Mouse (Mus musculus) intestine, embryonic 16.5 days (tissue): Measurements from ENCODE around the gene Iqgap3. TPM values are rescaled to one million over a fixed set of nuclear protein-coding genes. Genes with fewer than 3 reads are reported as not detected.
A peak's percentile ranks its signal among the peaks of the same experiment; 100 is the strongest.

Experiments used
- ATAC-seq: fragments of 200-750 bp; cut with Nextera tagmentation; 2 replicates; pipeline ENCODE4 v1.8.0; 2017; ENCODE audit warnings: moderate TSS enrichment, moderate library complexity
- H3K27ac ChIP-seq: fragments of 300-500 bp; sonication (generic); 2 replicates; pipeline ENCODE4 v1.5.1; 2014; ENCODE audit warnings: mild to moderate bottlenecking, low read length
- H3K27me3 ChIP-seq: fragments of 300-500 bp; sonication (generic); replicated peaks from 2 replicates; pipeline ENCODE4 v1.6.1; 2014; ENCODE audit warnings: low read length, control low read depth, mixed read lengths; ENCODE audit not compliant: control insufficient read depth, insufficient read depth
- H3K36me3 ChIP-seq: fragments of 300-500 bp; sonication (generic); 2 replicates; pipeline ENCODE4 v1.6.1; 2014; ENCODE audit warnings: low read length, control low read depth; ENCODE audit not compliant: control insufficient read depth, insufficient read depth
- H3K4me1 ChIP-seq: fragments of 300-500 bp; sonication (generic); 2 replicates; pipeline ENCODE4 v1.6.1; 2014; ENCODE audit warnings: low read length, control low read depth, mixed read lengths; ENCODE audit not compliant: control insufficient read depth, insufficient read depth
- H3K4me2 ChIP-seq: fragments of 300-500 bp; sonication (generic); 2 replicates; pipeline ENCODE4 v1.6.1; 2014; ENCODE audit warnings: low read depth, low read length, control low read depth
- H3K4me3 ChIP-seq: fragments of 300-500 bp; sonication (generic); 2 replicates; pipeline ENCODE4 v1.5.1; 2014; ENCODE audit warnings: mild to moderate bottlenecking, low read length
- H3K9ac ChIP-seq: fragments of 300-500 bp; sonication (generic); 2 replicates; pipeline ENCODE4 v1.6.1; 2014; ENCODE audit warnings: low read depth, low read length
- H3K9me3 ChIP-seq: fragments of 300-500 bp; sonication (generic); 2 replicates; pipeline ENCODE4 v1.6.1; 2016; ENCODE audit warnings: low read length, control low read depth; ENCODE audit not compliant: control insufficient read depth
- WGBS: fragments of 180-500 bp; shearing (Covaris S2); extraction: QIAGEN DNeasy Blood & Tissue Kit; methylation state at CpG from one replicate; pipeline ENCODE4 v1.1.7; 2014; 5-methylcytosine and 5-hydroxymethylcytosine counted together
- polyA plus RNA-seq: library from polyadenylated mRNA; unstranded; fragments of >200 nt; fragmentation: Nextera tagmentation; extraction: Ambion mirVana; gene quantifications from 2 replicates; pipeline ENCODE4 v1.2.1, GENCODE M21; 2015

Iqgap3 gene
- polyA plus RNA-seq, 1 experiment from 2014 or later: 14.5 TPM

DNA sequence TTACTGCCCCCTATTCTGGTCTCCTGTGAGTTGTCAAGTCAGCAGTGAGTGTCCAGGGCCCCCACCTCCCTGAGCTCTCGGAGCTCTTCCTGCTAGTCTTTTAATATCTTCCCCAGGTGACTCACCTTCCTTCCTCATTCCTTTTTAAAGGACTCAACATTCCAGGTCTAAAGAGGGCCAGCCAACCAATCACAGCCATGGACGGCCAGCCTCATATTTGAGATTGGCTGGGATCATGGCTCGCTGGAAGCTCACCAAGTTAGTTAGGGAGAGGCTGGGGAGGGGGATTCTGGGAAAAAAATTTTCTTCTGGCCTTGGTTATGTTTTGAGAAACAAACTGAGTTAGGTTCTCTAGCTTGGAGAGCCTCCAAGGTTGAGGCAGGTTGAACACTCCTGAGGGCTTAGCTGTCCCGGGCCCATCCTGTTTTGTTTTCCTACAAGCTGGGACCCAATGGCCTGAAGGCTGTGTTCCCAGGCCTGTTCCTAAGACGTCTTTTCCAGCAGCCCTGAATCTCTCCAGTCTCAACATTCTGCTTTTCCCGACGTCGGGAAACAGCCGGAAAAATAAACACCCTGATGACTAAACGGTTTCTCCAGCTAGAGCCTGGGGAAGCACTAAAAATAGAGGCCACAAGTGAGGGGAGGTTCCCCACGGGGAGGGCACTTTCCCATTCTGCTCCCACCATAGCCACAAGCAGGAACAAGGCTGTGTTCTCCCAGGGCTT, 58.6 kb downstream of the Iqgap3 start:
- Histone ChIP-seq H3K4me1 (peaks cover 58% of the 10 kb centered on the region), H3K27me3 (no peaks in the 10 kb centered on the region), H3K4me2 (peak overlapping the region; percentile 97), H3K4me3 (peak overlapping the region; percentile 90), H3K36me3 (no peaks in the 10 kb centered on the region), H3K27ac (peak overlapping the region; percentile 100), H3K9ac (peak overlapping the region; percentile 85), H3K9me3 (no peaks in the 10 kb centered on the region)
- WGBS: 13% methylated on average over 11 of the region's 11 CpGs
- ATAC-seq: peak; percentile 3; the same call in 1 of the 2 replicates

DNA sequence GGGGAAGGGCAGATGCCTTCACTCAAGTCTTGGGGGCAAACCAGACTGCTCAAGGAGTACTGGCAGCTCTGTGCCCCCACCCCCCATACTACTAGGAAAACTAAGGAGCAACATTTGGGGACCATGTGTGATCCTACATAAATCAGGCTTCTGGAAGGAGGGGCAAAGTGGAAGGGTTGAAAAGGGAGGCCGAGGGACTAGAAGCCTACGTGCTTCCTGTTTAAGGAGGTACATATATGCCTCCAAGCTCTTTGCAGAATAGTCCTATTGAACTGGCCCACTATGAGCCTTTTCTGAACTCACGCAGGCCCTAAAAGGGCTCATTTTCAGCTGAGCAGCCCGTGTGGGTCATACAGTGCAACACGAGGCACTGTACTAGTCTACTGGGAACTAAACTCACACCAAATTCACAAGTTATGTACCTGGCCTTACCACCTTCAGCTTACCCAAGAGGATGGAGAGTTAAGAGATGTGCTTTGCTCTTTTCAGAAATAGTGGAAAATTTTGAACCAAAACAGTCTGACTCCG, 59.2 kb downstream of the Iqgap3 start:
- peaks cover 64% of the 10 kb centered on the region for H3K4me1 ChIP-seq

DNA sequence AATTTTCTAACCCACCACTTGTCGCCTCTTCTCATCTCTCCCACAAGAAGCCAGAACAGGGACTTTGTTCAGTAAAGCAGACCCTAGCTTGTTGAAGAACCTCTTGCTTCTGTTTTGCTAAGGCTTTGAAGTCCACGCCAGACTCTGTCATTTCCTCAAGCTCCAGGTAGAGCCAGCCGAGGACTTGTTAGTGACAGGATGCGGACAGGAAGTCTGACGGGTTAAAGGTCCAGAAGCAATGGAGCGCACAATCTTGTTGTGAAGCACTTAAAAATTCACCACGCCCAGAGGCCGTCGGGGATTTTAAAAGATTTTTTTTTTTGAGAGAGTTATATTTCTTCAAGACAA, 59.6 kb downstream of the Iqgap3 start:
- WGBS: 8% methylated on average over 9 of the region's 9 CpGs
- Histone ChIP-seq H3K4me1 (peaks cover 65% of the 10 kb centered on the region), H3K4me2 (peak overlapping the region; percentile 79), H3K9ac (peak overlapping the region; percentile 85), H3K27me3 (no peaks in the 10 kb centered on the region), H3K4me3 (peak overlapping the region; percentile 90), H3K36me3 (no peaks in the 10 kb centered on the region), H3K27ac (peak overlapping the region; percentile 100), H3K9me3 (no peaks in the 10 kb centered on the region)
- no peak for ATAC-seq

More for the DNA sequence above, 59.2 kb downstream of the Iqgap3 start:
- Histone ChIP-seq H3K27ac (peak overlapping the region; percentile 100), H3K9me3 (no peaks in the 10 kb centered on the region), H3K4me3 (peak overlapping the region; percentile 90), H3K4me2 (peak overlapping the region; percentile 79), H3K36me3 (no peaks in the 10 kb centered on the region), H3K9ac (peak overlapping the region; percentile 85), H3K27me3 (no peaks in the 10 kb centered on the region)
- WGBS: 41% methylated on average over 6 of the region's 6 CpGs
- no peak for ATAC-seq

DNA sequence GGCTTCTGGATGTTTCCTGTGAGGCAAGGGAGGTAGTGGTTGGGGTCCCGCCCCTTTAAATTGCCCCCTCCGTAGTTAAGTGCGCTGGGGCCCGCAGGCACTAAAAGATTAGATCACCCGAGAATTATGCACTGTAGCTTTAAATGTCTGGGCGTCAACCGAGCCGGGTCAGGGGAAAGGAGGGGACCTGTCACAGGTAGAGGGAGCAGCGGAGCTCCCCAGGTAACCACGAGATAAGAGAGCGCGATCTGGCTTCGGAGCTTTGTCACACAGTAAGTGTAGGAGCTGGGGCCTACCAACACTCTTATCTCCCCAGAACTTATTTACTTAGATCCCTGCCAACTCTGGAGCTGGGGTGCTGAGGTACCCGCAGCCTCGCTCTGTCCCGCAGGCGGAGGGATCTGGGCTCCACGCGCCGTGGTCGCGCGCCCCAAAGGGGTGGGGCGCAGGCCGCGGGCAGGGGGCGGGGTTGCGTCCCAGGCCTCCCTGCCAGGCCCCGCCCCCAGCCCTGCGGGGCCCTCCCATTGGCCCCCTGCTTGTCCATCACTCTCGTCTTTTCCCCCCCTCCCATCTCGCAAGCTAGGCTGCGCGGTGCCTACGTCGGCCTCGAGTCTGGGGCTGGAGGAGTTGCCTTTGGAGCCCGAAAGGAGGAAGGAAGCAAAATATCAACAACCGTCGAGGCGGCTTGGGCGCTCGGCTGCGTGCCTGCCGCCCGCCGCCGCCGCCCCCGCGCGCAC, 60.2 kb downstream of the Iqgap3 start, which contains the start of gene Mef2d:
Gene Mef2d (plus strand): TSS at position 586 of the 737 bp plus-strand sequence.
- WGBS: under 1% methylated on average over 50 of the region's 52 CpGs
- peaks cover 67% of the 10 kb centered on the region for H3K4me1 ChIP-seq
- H3K36me3 ChIP-seq: no peaks in the 10 kb centered on the region
- no peaks in the 10 kb centered on the region for H3K9me3 ChIP-seq
- peak within 1 kb of the TSS; percentile 93 for H3K9ac ChIP-seq
- ATAC-seq: peak; percentile 84
- peak within 1 kb of the TSS; percentile 100 for H3K27ac ChIP-seq
- H3K4me3 ChIP-seq: peak within 1 kb of the TSS; percentile 90
- H3K27me3 ChIP-seq: no peaks in the 10 kb centered on the region
- H3K4me2 ChIP-seq: peak within 1 kb of the TSS; percentile 79

DNA sequence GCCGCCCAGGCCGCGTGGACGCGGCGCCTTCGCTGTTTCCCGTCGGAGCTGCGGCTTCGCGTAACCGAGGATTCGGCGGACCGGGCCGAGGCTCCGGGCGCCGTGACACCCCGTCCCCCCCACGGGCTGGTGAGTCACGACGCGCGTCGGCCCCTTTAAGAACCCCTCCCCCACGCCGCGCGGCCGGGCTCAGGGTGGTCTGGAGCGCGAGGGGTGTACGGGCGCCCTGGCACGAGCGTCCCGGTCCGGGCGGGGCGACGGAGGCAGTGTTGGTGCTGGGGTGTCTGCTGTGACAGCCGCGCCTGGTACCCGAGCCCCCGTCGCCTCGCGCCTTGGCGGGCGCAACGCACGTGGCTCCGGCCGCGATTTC, 60.8 kb downstream of the Iqgap3 start:
- WGBS: under 1% methylated on average over 57 of the region's 57 CpGs
- H3K4me2 ChIP-seq: peak overlapping the region; percentile 79
- H3K9ac ChIP-seq: peak overlapping the region; percentile 93
- ATAC-seq: peak; percentile 8
- no peaks in the 10 kb centered on the region for H3K36me3 ChIP-seq
- peaks cover 67% of the 10 kb centered on the region for H3K4me1 ChIP-seq
- H3K27me3 ChIP-seq: no peaks in the 10 kb centered on the region
- H3K27ac ChIP-seq: peak overlapping the region; percentile 100
- peak overlapping the region; percentile 90 for H3K4me3 ChIP-seq
- no peaks in the 10 kb centered on the region for H3K9me3 ChIP-seq

DNA sequence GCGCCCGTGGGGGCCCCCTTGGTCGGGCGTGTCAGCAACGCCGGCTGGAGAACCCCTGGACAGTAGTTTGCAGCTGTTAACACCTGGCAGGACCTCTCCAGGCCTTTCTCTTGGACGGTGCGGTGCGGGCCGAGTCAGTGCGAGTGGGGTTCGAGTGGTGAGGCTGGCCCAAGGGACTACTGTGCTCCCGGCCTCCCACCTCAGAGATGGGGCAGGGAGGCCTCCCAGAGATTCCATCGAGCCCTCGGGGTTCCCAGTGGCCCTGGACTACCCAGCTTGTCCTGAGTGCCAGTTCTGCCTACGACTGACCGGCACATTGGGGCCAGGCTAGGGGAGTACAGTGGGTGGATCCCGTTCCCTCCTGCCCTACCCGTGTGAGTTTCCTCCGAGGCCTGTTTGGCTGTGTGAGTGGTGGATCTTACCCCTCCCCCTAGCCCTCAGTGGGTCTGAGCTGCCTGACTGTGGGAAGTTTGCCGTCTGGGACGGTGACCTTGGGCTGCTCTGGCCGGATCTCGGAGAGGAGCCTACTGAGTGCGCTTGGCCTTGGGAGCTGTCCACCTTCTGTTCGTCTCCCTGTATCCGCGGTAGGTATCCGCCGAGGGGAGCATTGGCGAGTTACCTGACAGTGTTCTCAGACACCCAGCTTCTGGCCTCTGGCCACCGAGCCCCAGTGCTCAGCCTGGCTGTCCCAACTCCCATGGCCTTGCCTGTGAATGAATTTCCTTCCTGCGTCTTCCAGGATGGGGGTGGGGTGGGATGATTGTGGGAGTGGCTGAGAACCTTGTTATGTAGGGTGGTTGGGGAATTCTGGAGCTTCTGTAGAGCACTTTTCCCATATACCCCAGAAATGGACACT, 61.4 kb downstream of the Iqgap3 start:
- Histone ChIP-seq H3K4me3 (peak overlapping the region; percentile 90), H3K4me2 (peak overlapping the region; percentile 79), H3K9ac (peak overlapping the region; percentile 93), H3K4me1 (peaks cover 72% of the 10 kb centered on the region), H3K27ac (peak overlapping the region; percentile 100), H3K27me3 (no peaks in the 10 kb centered on the region), H3K9me3 (no peaks in the 10 kb centered on the region), H3K36me3 (no peaks in the 10 kb centered on the region)
- under 1% methylated on average over 32 of the region's 33 CpGs for WGBS
- ATAC-seq: 0 out of 2 replicates have a peak, but pooled peaks have one; percentile 4

DNA sequence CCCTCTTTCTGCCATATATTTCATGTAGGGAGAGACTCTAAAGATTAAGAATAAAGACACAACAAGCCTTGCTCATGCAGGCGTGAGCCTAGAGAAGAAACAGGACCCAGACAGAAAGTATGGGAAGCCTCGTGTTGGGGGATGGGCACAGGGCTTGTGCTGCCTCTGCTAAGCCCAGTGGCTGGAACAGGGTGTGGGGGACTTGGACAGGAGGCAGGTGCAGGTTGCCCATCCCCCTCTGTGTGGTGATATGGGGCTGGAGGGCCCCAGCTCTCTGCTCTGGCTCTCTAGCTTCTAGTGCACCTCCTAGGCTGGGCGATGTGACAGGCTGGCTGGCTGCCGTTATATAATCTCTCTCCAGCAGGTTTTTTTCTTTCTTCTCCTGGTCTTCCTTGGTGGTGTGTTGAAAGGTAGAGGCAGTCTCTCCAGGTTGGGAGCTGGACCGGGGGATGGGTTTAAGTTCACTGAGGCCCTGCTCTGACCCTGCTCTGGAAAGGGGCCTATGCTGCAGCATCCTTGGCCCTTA, 62.3 kb downstream of the Iqgap3 start:
- 18% methylated on average over 5 of the region's 5 CpGs for WGBS
- H3K4me2 ChIP-seq: peak overlapping the region; percentile 79

DNA sequence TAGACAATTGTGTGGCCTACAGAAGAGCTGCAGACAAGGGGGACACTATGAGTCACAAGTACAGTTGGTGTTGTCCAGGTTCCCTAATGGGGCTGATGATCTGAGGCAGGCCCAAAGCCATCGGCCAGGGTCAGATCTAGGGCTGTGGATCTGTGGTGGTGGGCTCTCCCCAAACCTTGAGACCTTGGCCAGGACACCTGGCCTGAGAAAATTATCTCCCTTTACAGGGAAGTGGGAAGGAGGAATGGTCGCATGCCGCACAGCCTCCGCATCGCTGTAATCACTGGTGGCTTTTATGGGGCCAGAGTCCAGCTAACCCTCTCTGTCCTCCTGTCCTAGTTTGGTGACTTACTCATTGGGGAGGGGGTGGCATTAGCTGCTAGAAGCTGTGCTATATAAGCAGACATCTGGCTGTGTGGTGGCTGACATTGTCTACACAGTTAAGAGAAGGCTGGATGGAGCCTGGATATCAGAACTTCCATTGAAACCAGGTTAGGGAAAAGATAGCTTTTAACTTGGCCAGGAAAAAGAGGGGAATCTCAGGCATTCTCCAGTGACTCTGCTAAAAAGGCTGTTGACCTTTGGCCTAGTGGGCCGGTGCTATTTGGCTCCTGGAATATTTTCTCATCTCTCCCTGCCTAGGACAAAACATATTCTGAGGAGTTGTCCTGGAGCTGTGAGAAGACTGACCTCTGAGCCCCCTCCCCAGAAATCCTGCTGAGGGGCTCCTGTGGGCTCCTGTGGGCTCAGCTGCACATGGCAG, 63.1 kb downstream of the Iqgap3 start:
- H3K27me3 ChIP-seq: no peaks in the 10 kb centered on the region
- no peaks in the 10 kb centered on the region for H3K9me3 ChIP-seq
- H3K4me2 ChIP-seq: peak overlapping the region; percentile 79
- peak overlapping the region; percentile 100 for H3K27ac ChIP-seq
- H3K4me3 ChIP-seq: peak overlapping the region; percentile 90
- H3K36me3 ChIP-seq: no peaks in the 10 kb centered on the region
- ATAC-seq: no peak
- peak overlapping the region; percentile 93 for H3K9ac ChIP-seq
- H3K4me1 ChIP-seq: peaks cover 78% of the 10 kb centered on the region
- 40% methylated on average over 6 of the region's 6 CpGs for WGBS

More for the DNA sequence above, 62.3 kb downstream of the Iqgap3 start:
- Histone ChIP-seq H3K36me3 (no peaks in the 10 kb centered on the region), H3K27ac (peak overlapping the region; percentile 100), H3K9ac (peak overlapping the region; percentile 93), H3K27me3 (no peaks in the 10 kb centered on the region), H3K4me3 (peak overlapping the region; percentile 90), H3K9me3 (no peaks in the 10 kb centered on the region), H3K4me1 (peaks cover 78% of the 10 kb centered on the region)
- ATAC-seq: no peak
